Mouse (Mus musculus) neural tube, embryonic 12.5 days (tissue): ENCODE results near the gene Tpx2. TPM values are rescaled to one million over a fixed set of nuclear protein-coding genes. Genes with fewer than 3 reads are reported as not detected.

Source experiments
- ATAC-seq: fragments of 200-750 bp; cut with Nextera tagmentation; 2 replicates; pipeline ENCODE4 v1.8.0; 2017; ENCODE audit warnings: low read depth, mild to moderate bottlenecking, moderate TSS enrichment, moderate library complexity; ENCODE audit not compliant: low FRiP score
- H3K27ac ChIP-seq: fragments of 300-500 bp; sonication (generic); 2 replicates; pipeline ENCODE4 v1.5.1; 2016
- H3K27me3 ChIP-seq: fragments of 300-500 bp; sonication (generic); replicated peaks from 2 replicates; pipeline ENCODE4 v1.6.1; 2016; ENCODE audit warnings: mild to moderate bottlenecking
- H3K36me3 ChIP-seq: fragments of 300-500 bp; sonication (generic); 2 replicates; pipeline ENCODE4 v1.6.1; 2016; ENCODE audit warnings: mild to moderate bottlenecking
- H3K4me1 ChIP-seq: fragments of 300-500 bp; sonication (generic); 2 replicates; pipeline ENCODE4 v1.6.1; 2016
- H3K4me2 ChIP-seq: fragments of 300-500 bp; sonication (generic); replicated peaks from 2 replicates; pipeline ENCODE4 v1.6.1; 2016; ENCODE audit warnings: mild to moderate bottlenecking
- H3K4me3 ChIP-seq: fragments of 300-500 bp; sonication (generic); 2 replicates; pipeline ENCODE4 v1.5.1; 2016
- H3K9ac ChIP-seq: fragments of 300-500 bp; sonication (generic); 2 replicates; pipeline ENCODE4 v1.6.1; 2016; ENCODE audit warnings: mild to moderate bottlenecking
- H3K9me3 ChIP-seq: fragments of 300-500 bp; sonication (generic); 2 replicates; pipeline ENCODE4 v1.6.1; 2016; ENCODE audit warnings: mild to moderate bottlenecking
- WGBS: fragments of 180-500 bp; shearing (Covaris S2); methylation state at CpG from one replicate; pipeline ENCODE4 v1.1.7; 2016; 5-methylcytosine and 5-hydroxymethylcytosine counted together
- polyA plus RNA-seq: library from polyadenylated mRNA; unstranded; fragments of >200 nt; fragmentation: Nextera tagmentation; extraction: Ambion mirVana; gene quantifications from 2 replicates; pipeline ENCODE4 v1.2.1, GENCODE M21; 2016

Tpx2 gene
- 78.1 and 80.9 TPM in 2 replicates for polyA plus RNA-seq

DNA sequence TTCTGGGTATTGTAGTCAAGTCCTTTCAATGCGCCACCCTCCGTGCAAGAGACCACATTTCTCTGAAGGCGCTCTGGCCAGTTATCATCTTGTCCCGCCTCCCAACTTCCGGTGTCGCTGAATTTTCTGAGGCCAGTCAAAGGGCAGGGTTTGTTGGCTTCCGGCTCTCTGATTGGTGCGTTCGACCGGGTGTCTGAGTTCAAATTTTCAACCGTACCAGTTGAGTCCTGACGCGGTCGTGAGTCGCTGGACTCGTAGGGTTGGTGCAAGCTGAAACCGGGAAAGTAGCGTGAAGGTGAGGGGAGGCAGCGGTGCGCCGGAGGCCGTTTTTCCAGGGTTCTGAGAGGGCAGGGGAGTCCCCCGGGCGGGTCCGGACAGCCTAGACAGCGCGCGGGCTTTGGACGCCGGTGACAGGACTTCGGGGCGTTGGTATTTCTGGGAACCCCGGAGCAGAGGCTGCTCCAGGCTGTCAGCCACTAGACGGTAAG, at the start of gene Tpx2:
Gene Tpx2 (plus strand): TSS at position 150 of the 488 bp plus-strand sequence.
- Histone ChIP-seq H3K27me3 (no peaks in the 10 kb centered on the region), H3K27ac (no peak within 1 kb of the TSS), H3K4me3 (peak within 1 kb of the TSS; percentile 61), H3K36me3 (peaks cover 5% of the 10 kb centered on the region; the same call in 1 of the 2 replicates), H3K9ac (peak within 1 kb of the TSS; percentile 53), H3K9me3 (no peaks in the 10 kb centered on the region), H3K4me2 (peak within 1 kb of the TSS; percentile 74), H3K4me1 (peaks cover 16% of the 10 kb centered on the region)
- ATAC-seq, result peak; percentile 98
- under 1% methylated on average over 34 of the region's 34 CpGs for WGBS

GRCm38 (mm10) chr2:152799954-152800761, 47.6 kb upstream of the Tpx2 start:
- Histone ChIP-seq H3K4me1 (peaks cover 18% of the 10 kb centered on the region), H3K27me3 (no peaks in the 10 kb centered on the region), H3K27ac (no peak overlapping the region), H3K9ac (no peak overlapping the region), H3K9me3 (no peaks in the 10 kb centered on the region), H3K36me3 (no peaks in the 10 kb centered on the region), H3K4me2 (no peak overlapping the region), H3K4me3 (no peak overlapping the region)
- 73% methylated on average over 7 of the region's 7 CpGs for WGBS
- no peak for ATAC-seq

GRCm38 (mm10) chr2:152800762-152801113, 47.0 kb upstream of the Tpx2 start:
- no peaks in the 10 kb centered on the region for H3K9me3 ChIP-seq
- no peak for ATAC-seq
- no peak overlapping the region for H3K4me3 ChIP-seq
- H3K4me2 ChIP-seq, result no peak overlapping the region
- H3K4me1 ChIP-seq, result peaks cover 23% of the 10 kb centered on the region
- H3K36me3 ChIP-seq, result no peaks in the 10 kb centered on the region
- no peak overlapping the region for H3K27ac ChIP-seq
- H3K27me3 ChIP-seq, result no peaks in the 10 kb centered on the region
- H3K9ac ChIP-seq, result no peak overlapping the region

- Histone ChIP-seq H3K4me3 (no peak overlapping the region), H3K27ac (no peak overlapping the region), H3K9ac (no peak overlapping the region), H3K9me3 (no peaks in the 10 kb centered on the region), H3K4me2 (no peak overlapping the region), H3K4me1 (peaks cover 27% of the 10 kb centered on the region), H3K27me3 (no peaks in the 10 kb centered on the region), H3K36me3 (no peaks in the 10 kb centered on the region)
- WGBS, result 92% methylated on average over 10 of the region's 10 CpGs
- no peak for ATAC-seq
Measured at GRCm38 (mm10) chr2:152802303-152802702, 45.5 kb upstream of the Tpx2 start.

- Histone ChIP-seq H3K4me1 (peaks cover 27% of the 10 kb centered on the region), H3K27ac (no peak overlapping the region), H3K9me3 (no peaks in the 10 kb centered on the region), H3K4me3 (no peak overlapping the region), H3K36me3 (no peaks in the 10 kb centered on the region), H3K27me3 (no peaks in the 10 kb centered on the region), H3K9ac (no peak overlapping the region), H3K4me2 (no peak overlapping the region)
- 65% methylated on average over 5 of the region's 5 CpGs for WGBS
- no peak for ATAC-seq
Measured at GRCm38 (mm10) chr2:152803081-152803480, 44.7 kb upstream of the Tpx2 start.

DNA sequence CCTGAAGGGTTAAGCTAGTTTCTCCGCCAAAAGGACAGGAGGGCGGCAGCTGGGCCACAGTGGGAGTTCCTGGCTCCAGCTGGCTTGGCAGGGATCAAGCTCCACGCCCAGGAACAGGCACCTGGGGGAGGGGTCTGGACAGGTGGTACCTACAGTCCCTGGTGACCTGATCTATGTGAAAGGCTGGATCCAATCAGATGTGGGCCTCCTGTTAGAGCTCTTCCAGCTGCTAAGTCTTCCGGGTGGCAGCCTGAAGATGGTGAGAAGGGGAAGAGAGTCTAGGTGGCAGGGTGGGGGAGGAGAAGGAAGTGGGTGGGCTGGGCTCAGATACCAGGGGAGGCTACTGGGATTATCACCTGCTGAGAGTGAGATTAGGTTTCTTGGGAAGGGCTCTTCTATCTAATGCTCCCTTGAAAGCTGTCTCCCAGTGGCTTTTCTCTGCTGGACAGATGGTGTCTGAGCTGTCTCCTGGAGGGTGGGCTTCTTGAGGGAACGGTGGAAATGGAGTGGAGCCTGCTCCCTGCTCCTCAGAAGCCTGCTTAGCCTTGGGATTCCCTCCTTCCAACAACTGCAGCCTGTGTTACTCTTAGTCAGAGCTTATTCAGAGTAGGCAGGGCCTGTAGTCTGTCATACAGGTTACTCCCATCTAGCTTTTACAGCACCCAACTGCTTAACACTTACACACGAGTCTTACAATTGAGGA, 43.2 kb upstream of the Tpx2 start:
- H3K36me3 ChIP-seq, result no peaks in the 10 kb centered on the region
- peak overlapping the region; percentile 32 for H3K4me2 ChIP-seq
- no peak overlapping the region for H3K27ac ChIP-seq
- peaks cover 27% of the 10 kb centered on the region for H3K4me1 ChIP-seq
- no peaks in the 10 kb centered on the region for H3K27me3 ChIP-seq
- ATAC-seq, result peak; percentile 33; the same call in 1 of the 2 replicates
- no peaks in the 10 kb centered on the region for H3K9me3 ChIP-seq
- 10% methylated on average over 6 of the region's 6 CpGs for WGBS
- H3K4me3 ChIP-seq, result no peak overlapping the region
- no peak overlapping the region for H3K9ac ChIP-seq

DNA sequence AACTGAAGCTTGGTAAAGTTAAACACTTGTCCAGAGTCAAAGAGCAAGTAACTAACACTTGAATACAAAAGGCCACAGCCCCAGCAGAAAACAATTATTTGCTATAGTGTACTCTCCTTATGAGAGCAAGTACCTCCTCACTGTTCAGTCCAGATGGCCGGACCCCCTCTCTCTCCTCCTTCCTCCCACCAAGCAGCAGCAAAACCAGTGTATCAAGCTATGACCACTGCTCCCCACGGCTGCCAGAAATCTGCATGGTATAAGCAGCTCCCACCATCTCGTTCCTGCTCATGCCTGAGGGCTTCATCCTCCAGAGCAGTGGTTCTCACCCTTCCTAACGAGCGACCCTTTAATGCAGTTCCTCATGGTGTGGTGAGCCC, 42.7 kb upstream of the Tpx2 start:
- 49% methylated on average over 5 of the region's 5 CpGs for WGBS

DNA sequence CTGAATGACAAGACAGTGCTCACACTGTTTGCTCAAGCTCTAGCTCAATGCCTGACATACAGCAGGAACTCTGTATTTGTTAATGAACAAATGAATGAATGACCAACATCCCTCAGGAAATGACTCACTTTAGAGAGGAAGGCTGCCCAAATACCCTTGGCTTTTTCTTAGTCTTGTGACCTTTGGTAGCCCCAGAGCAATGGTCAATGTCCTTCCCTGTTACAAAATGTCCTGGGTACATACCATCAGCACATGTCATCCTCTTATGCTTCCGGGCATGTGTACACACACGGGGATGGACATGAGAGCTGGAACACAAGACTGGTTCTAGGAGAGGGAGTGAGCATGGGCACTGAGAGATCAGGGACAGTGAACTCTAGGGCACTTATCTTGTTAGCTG, 41.7 kb upstream of the Tpx2 start:
- Histone ChIP-seq H3K9ac (no peak overlapping the region), H3K27ac (no peak overlapping the region), H3K4me3 (no peak overlapping the region), H3K4me2 (no peak overlapping the region), H3K9me3 (no peaks in the 10 kb centered on the region), H3K4me1 (peaks cover 27% of the 10 kb centered on the region), H3K36me3 (no peaks in the 10 kb centered on the region), H3K27me3 (no peaks in the 10 kb centered on the region)
- WGBS, result 82% methylated on average over 2 of the region's 2 CpGs
- ATAC-seq, result no peak

More for the DNA sequence above, 42.7 kb upstream of the Tpx2 start:
- Histone ChIP-seq H3K27ac (no peak overlapping the region), H3K36me3 (no peaks in the 10 kb centered on the region), H3K27me3 (no peaks in the 10 kb centered on the region), H3K9me3 (no peaks in the 10 kb centered on the region), H3K4me3 (no peak overlapping the region), H3K4me1 (peaks cover 27% of the 10 kb centered on the region), H3K4me2 (no peak overlapping the region), H3K9ac (no peak overlapping the region)
- ATAC-seq, result no peak

GRCm38 (mm10) chr2:152808178-152808577, 39.6 kb upstream of the Tpx2 start:
- Histone ChIP-seq H3K36me3 (no peaks in the 10 kb centered on the region), H3K27me3 (no peaks in the 10 kb centered on the region), H3K9ac (no peak overlapping the region), H3K4me2 (no peak overlapping the region), H3K4me3 (no peak overlapping the region), H3K4me1 (peaks cover 25% of the 10 kb centered on the region), H3K27ac (no peak overlapping the region), H3K9me3 (no peaks in the 10 kb centered on the region)
- no peak for ATAC-seq
- 81% methylated on average over 3 of the region's 3 CpGs for WGBS

DNA sequence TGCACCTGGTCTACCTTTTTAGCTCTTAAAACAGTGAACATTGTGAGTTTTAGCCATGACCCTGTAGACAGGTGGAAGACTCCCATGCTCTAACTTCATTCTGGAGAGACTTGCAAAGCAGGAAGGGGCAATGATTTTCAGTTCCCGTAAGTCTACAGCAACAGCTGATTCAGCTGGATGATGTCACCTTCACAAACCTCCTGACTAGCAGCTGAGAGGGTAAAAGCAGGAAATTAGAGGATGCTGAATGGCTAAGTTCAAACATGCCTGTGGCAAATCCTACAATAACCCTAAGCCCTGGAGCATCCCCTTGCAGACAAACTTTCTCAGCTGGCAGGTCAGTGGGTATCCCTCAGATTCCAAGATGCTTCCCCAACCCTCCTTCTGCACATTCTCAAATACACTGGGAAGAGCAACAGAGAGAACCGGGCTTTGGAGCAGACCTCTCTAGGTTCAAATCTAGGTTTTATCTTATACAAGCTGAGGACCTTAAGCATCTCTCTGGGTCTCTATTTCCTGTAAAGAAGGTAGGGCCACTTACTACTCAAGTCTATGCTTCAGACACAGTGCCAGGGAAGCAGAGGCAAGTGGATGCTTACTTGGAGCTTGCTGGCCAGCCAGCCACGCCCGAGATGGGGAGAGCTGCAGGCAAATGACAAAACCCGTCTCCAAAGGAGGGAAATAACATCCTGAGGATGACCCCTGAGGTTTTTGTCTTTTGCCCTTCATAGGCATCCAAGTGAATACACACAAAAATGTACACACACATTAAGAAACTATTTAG, 37.4 kb upstream of the Tpx2 start:
- H3K9me3 ChIP-seq, result no peaks in the 10 kb centered on the region
- no peak overlapping the region for H3K27ac ChIP-seq
- no peak overlapping the region for H3K4me3 ChIP-seq
- H3K36me3 ChIP-seq, result no peaks in the 10 kb centered on the region
- no peak overlapping the region for H3K9ac ChIP-seq
- H3K27me3 ChIP-seq, result no peaks in the 10 kb centered on the region
- ATAC-seq, result no peak
- H3K4me2 ChIP-seq, result no peak overlapping the region
- H3K4me1 ChIP-seq, result peaks cover 7% of the 10 kb centered on the region
- WGBS, result 89% methylated on average over 5 of the region's 5 CpGs

- H3K9ac ChIP-seq, result no peak overlapping the region
- no peaks in the 10 kb centered on the region for H3K9me3 ChIP-seq
- no peak overlapping the region for H3K4me3 ChIP-seq
- H3K27me3 ChIP-seq, result no peaks in the 10 kb centered on the region
- ATAC-seq, result no peak
- H3K27ac ChIP-seq, result no peak overlapping the region
- no peak overlapping the region for H3K4me2 ChIP-seq
- no peaks in the 10 kb centered on the region for H3K36me3 ChIP-seq
- WGBS, result 40% methylated on average over 3 of the region's 3 CpGs
- peaks cover 2% of the 10 kb centered on the region for H3K4me1 ChIP-seq
Measured at GRCm38 (mm10) chr2:152811336-152812165, 36.2 kb upstream of the Tpx2 start.
